Mouse (Mus musculus): ENCODE results near the gene Esyt2.

GRCm38 (mm10) chr12:116386802-116387201, 105.8 kb downstream of the Esyt2 start:
- TF ChIP-seq CTCF (IDR thresholded peaks at IDR 0.05) (no peak), EP300 (IDR thresholded peaks at IDR 0.05) (no peak)

Data from lung, postnatal 0 days (tissue).